Mouse (Mus musculus) forebrain, embryonic 14.5 days (tissue): ENCODE results near the gene Glycam1. TPM values are rescaled to one million over a fixed set of nuclear protein-coding genes. Genes with fewer than 3 reads are reported as not detected.
A peak's percentile ranks its signal among the peaks of the same experiment; 100 is the strongest.

Experiments used
- ATAC-seq: fragments of 200-750 bp; cut with Nextera tagmentation; 2 replicates; pipeline ENCODE4 v1.8.0; 2017; ENCODE audit warnings: mild to moderate bottlenecking, moderate library complexity
- DNase-seq: peaks from one replicate; pipeline ENCODE4 v3.0.0-alpha.2; 2015; ENCODE audit warnings: low spot score
- H3K27ac ChIP-seq: fragments of 300-500 bp; sonication (generic); 2 replicates; pipeline ENCODE4 v1.5.1; 2014; ENCODE audit warnings: low read depth, mild to moderate bottlenecking, control low read depth, low read length, moderate library complexity
- H3K27me3 ChIP-seq: fragments of 300-500 bp; sonication (generic); replicated peaks from 2 replicates; pipeline ENCODE4 v1.6.1; 2014; ENCODE audit warnings: low read length, control low read depth, mixed read lengths; ENCODE audit not compliant: control insufficient read depth, insufficient read depth
- H3K36me3 ChIP-seq: fragments of 300-500 bp; sonication (generic); 2 replicates; pipeline ENCODE4 v1.6.1; 2014; ENCODE audit warnings: low read length, control low read depth; ENCODE audit not compliant: control insufficient read depth, insufficient read depth
- H3K4me1 ChIP-seq: fragments of 300-500 bp; sonication (generic); 2 replicates; pipeline ENCODE4 v1.6.1; 2014; ENCODE audit warnings: antibody characterized with exemption, low read length, control low read depth; ENCODE audit not compliant: control insufficient read depth, insufficient read depth
- H3K4me2 ChIP-seq: fragments of 300-500 bp; sonication (generic); 2 replicates; pipeline ENCODE4 v1.6.1; 2014; ENCODE audit warnings: mild to moderate bottlenecking, control low read depth, low read length
- H3K4me3 ChIP-seq: fragments of 300-500 bp; sonication (generic); 2 replicates; pipeline ENCODE4 v1.5.1; 2014; ENCODE audit warnings: low read depth, low read length, control low read depth
- H3K9ac ChIP-seq: fragments of 300-500 bp; sonication (generic); 2 replicates; pipeline ENCODE4 v1.6.1; 2014; ENCODE audit warnings: mild to moderate bottlenecking, low read length, control low read depth, moderate library complexity
- H3K9me3 ChIP-seq: fragments of 300-500 bp; sonication (generic); replicated peaks from 2 replicates; pipeline ENCODE4 v1.6.1; 2016; ENCODE audit warnings: low read length, control low read depth, mixed read lengths; ENCODE audit not compliant: control insufficient read depth
- WGBS: fragments of 180-500 bp; shearing (Covaris S2); extraction: QIAGEN DNeasy Blood & Tissue Kit; methylation state at CpG from one replicate; pipeline ENCODE4 v1.1.7; 2014; 5-methylcytosine and 5-hydroxymethylcytosine counted together
- polyA plus RNA-seq: library from polyadenylated mRNA; unstranded; fragments of >200 nt; fragmentation: Nextera tagmentation; extraction: Ambion mirVana; gene quantifications from 2 replicates; pipeline ENCODE4 v1.2.1, GENCODE M21; 2014

Gene Glycam1
- polyA plus RNA-seq, 1 experiment from 2014 or later, result not detected

DNA sequence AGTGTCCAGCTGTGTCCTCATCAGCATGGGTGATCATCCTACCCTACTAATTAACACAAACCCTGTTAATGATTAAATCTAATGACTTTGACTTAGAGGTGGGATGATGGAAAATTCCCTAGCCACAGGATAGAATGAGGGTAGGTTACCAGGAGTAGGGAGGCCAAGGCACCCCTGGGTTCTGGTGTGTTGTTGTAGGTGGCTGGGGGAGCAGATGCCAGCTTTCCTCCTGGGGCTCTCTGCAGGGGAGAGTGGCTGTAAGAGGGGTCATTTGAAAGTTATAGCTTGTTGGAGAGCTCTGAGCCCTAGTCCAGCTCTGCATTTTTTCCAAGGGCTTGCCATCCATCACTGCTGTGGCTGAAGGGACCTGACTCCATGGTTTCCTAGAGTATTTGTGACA is 22.4 kb downstream of the Glycam1 start:
- DNase-seq (no peak), ATAC-seq (no peak)
- Histone ChIP-seq H3K4me3 (no peak overlapping the region), H3K9me3 (no peaks in the 10 kb centered on the region), H3K36me3 (no peaks in the 10 kb centered on the region), H3K4me1 (peaks cover 6% of the 10 kb centered on the region), H3K27ac (no peak overlapping the region), H3K27me3 (no peaks in the 10 kb centered on the region; the same call in 1 of the 2 replicates), H3K4me2 (no peak overlapping the region), H3K9ac (no peak overlapping the region)

DNA sequence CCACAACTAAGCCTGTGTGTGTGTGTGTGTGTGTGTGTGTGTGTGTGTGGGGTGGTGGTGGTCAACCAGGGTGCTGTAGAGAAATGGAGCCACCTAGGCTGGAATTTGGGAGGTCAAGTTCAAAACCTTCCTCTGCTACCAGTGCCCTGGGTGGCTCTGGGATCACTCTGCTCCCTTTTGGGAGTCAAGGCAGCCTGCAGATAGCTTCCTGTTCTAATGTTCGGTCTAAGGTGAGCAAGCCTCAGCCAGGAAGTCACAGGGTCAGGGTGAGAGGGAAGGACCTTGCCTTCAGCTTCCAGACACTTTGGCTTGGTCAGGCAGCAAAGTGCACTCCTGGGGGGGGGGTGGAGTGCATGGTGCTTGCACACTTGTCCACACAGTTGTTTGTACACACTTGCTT is 24.2 kb downstream of the Glycam1 start:
- no peak overlapping the region for H3K4me2 ChIP-seq
- DNase-seq (no peak), ATAC-seq (no peak)
- no peaks in the 10 kb centered on the region; the same call in 1 of the 2 replicates for H3K27me3 ChIP-seq
- 85% methylated on average over 1 of the region's 1 CpGs for WGBS
- H3K4me1 ChIP-seq, result peaks cover 12% of the 10 kb centered on the region
- H3K36me3 ChIP-seq, result no peaks in the 10 kb centered on the region
- H3K27ac ChIP-seq, result no peak overlapping the region
- H3K9ac ChIP-seq, result no peak overlapping the region
- H3K4me3 ChIP-seq, result no peak overlapping the region
- no peaks in the 10 kb centered on the region for H3K9me3 ChIP-seq

DNA sequence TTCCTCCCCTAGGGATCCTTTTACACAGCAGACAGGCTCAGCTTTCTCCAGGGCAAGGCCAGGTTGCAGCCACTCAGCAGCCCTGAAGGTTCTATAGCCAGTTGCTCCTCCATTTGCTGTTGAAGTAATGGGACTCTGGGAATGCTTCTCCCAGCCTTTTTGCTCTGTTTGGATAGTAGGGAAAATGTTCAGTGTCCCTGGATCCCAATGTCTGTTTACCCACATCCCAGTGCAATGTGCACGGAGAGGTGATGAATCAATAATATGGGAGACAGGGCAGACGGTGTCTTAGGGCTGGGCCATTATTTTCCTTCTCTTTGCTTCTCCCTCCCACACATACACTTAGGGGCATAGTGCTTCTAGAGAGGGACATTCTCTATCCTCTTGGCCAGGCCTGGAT is 25.6 kb downstream of the Glycam1 start:
- H3K9ac ChIP-seq, result no peak overlapping the region
- no peaks in the 10 kb centered on the region for H3K9me3 ChIP-seq
- 80% methylated on average over 2 of the region's 2 CpGs for WGBS
- no peak for DNase-seq
- H3K27me3 ChIP-seq, result no peaks in the 10 kb centered on the region; the same call in 1 of the 2 replicates
- no peaks in the 10 kb centered on the region for H3K36me3 ChIP-seq
- no peak overlapping the region for H3K4me3 ChIP-seq
- H3K4me1 ChIP-seq, result peaks cover 15% of the 10 kb centered on the region
- ATAC-seq, result no peak
- H3K27ac ChIP-seq, result no peak overlapping the region
- no peak overlapping the region for H3K4me2 ChIP-seq

DNA sequence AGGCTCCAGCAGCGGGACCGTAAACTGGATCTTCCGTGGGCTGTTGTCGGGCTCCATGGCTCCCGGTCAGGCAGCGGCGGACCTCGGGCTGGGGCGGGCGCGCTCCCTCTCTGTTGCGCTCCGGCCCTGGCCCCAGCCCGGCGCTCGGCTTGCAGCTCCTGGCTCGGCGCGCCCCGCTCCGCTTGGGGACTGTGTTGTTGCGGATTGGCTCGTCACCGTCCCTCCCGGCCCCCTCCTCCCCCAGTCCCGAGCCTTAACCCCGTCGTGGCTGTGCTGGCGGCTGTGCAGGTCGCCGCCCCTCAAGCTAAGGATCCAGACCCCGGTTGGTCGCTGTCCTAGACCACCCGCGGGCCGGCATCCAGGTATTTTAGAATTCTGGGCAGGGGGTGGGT is 27.1 kb downstream of the Glycam1 start, which contains the start of gene Ppp1r1a:
Gene Ppp1r1a (minus strand): TSS at position 182 of the 392 bp plus-strand sequence.
- WGBS, result 0% methylated on average over 34 of the region's 36 CpGs
- peak; percentile 86 for DNase-seq
- H3K9me3 ChIP-seq, result no peaks in the 10 kb centered on the region

DNA sequence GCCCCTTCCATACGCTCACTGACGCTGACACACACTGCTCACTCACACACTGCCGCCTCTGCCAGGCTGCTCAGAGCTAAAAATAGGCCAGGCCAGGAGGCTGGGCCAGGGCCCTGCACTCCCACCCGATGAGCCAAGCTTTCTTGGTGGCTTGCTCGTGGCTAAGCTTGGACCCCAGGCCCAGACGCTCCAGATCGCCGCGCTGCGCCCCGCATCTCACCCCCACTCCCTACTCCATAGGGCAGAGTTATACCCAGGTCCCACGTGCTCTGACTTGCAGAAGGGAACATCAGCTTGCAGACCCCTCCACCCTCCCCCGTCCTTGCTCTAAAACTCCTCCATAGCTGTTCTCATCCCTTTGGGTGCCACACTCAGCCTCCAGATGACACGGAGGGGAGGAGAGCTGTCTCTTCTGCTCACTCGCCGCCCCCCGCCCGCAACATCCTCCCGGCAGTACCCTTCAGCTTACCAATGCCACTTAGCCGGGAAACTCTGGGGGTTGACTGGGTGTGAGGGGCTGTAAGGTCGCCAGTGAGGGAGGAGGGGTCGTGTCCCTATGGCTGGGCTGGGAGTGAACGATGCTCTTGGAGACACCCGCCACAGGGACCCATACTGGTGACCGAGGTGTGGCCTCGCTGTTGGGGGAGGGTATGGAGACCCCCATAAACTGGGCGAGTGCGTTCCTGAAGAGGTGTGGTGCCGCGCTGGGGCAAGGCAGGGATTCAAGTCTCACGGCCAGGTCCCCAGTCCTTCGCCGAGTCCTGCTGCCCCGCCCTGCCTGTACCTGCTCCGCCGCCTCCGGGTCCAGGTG is 27.7 kb downstream of the Glycam1 start:
- H3K9ac ChIP-seq, result peak overlapping the region; percentile 78
- peak; percentile 48 for DNase-seq
- H3K27ac ChIP-seq, result peak overlapping the region; percentile 35
- H3K4me3 ChIP-seq, result peak overlapping the region; percentile 63
- H3K36me3 ChIP-seq, result no peaks in the 10 kb centered on the region; the same call in 1 of the 2 replicates
- peak; percentile 67 for ATAC-seq
- no peaks in the 10 kb centered on the region; the same call in 1 of the 2 replicates for H3K27me3 ChIP-seq
- WGBS, result 1% methylated on average over 33 of the region's 37 CpGs
- peaks cover 15% of the 10 kb centered on the region for H3K4me1 ChIP-seq
- H3K4me2 ChIP-seq, result peak overlapping the region; percentile 72
- no peaks in the 10 kb centered on the region for H3K9me3 ChIP-seq

More for the DNA sequence above, 27.1 kb downstream of the Glycam1 start, which contains the start of gene Ppp1r1a:
- no peaks in the 10 kb centered on the region; the same call in 1 of the 2 replicates for H3K36me3 ChIP-seq
- peak within 1 kb of the TSS; percentile 35 for H3K27ac ChIP-seq
- no peaks in the 10 kb centered on the region; the same call in 1 of the 2 replicates for H3K27me3 ChIP-seq
- H3K9ac ChIP-seq, result peak within 1 kb of the TSS; percentile 78
- H3K4me2 ChIP-seq, result peak within 1 kb of the TSS; percentile 72
- peak; percentile 91 for ATAC-seq
- H3K4me3 ChIP-seq, result peak within 1 kb of the TSS; percentile 63
- peaks cover 15% of the 10 kb centered on the region for H3K4me1 ChIP-seq

DNA sequence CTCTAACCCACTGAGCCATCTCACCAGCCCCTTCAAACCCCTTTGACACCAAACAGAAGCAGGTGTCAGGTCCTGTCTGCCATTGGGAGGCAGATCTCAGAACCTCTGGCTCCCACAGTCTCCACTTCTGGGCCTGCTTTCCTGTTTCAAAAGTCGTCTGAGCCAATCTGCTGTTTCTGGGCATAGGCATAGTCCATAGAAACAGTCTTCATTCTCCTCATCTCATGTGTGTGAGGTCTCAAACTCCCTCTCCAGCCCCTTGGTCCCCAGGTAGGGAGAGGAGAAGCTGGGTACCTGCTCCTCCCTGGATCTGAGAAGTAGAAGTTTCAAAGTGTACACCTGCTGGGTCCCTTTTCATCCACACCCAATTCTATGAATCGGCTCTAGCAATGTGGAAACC is 28.4 kb downstream of the Glycam1 start:
- WGBS, result 13% methylated on average over 2 of the region's 2 CpGs
- H3K27me3 ChIP-seq, result no peaks in the 10 kb centered on the region; the same call in 1 of the 2 replicates
- H3K9me3 ChIP-seq, result no peaks in the 10 kb centered on the region
- H3K4me3 ChIP-seq, result peak overlapping the region; percentile 63
- peaks cover 3% of the 10 kb centered on the region; the same call in 1 of the 2 replicates for H3K36me3 ChIP-seq
- peak overlapping the region; percentile 78; the same call in 1 of the 2 replicates for H3K9ac ChIP-seq
- ATAC-seq (no peak), DNase-seq (no peak)
- H3K4me1 ChIP-seq, result peaks cover 15% of the 10 kb centered on the region
- H3K27ac ChIP-seq, result peak overlapping the region; percentile 3; the same call in 1 of the 2 replicates
- H3K4me2 ChIP-seq, result peak overlapping the region; percentile 72

DNA sequence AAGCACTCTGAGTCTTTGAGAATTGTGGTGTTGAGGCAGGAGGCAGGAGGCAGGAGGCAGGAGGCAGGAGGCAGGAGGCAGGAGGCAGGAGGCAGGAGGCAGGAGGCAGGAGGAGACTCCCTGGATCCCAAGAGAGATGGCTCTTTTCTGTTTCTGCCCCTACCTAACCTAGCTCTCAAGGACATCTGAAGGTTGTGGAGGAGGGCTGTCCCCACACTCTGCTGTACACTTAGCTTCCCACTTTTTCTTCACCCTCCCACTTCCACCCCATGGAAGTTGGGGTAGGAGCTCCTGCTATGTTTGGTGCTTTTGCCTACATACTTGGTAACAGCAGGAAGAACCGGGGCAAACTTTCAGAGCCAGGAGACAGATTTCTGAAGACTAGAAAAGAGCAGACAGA is 29.1 kb downstream of the Glycam1 start:
- ATAC-seq (no peak), DNase-seq (no peak)
- H3K4me3 ChIP-seq, result no peak overlapping the region
- H3K36me3 ChIP-seq, result peaks cover 3% of the 10 kb centered on the region; the same call in 1 of the 2 replicates
- H3K4me2 ChIP-seq, result no peak overlapping the region
- H3K9me3 ChIP-seq, result no peaks in the 10 kb centered on the region
- H3K27me3 ChIP-seq, result no peaks in the 10 kb centered on the region; the same call in 1 of the 2 replicates
- peaks cover 15% of the 10 kb centered on the region for H3K4me1 ChIP-seq
- no peak overlapping the region for H3K9ac ChIP-seq
- 71% methylated on average over 1 of the region's 1 CpGs for WGBS
- H3K27ac ChIP-seq, result no peak overlapping the region

DNA sequence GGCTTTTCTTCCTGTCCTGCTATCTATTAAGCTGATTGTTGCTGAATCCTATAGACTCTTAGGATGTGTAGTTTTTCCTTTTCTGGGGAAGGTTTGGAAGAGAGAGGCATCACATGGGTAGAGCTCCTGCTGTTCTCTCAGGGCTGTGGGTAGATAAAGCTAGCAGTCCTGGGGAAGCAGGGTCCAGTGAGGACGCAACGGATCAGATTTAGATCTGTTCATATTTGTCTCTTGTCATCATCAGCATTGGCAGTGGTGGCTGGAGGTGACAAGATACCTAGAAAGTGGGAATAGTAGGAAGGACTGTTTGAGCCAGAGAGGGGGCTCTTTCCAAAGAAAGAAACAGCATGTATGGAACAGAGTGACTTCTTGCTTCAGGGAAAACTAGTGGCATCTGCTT is 29.9 kb downstream of the Glycam1 start:
- Histone ChIP-seq H3K27ac (no peak overlapping the region), H3K4me1 (peaks cover 17% of the 10 kb centered on the region), H3K9ac (no peak overlapping the region), H3K27me3 (no peaks in the 10 kb centered on the region; the same call in 1 of the 2 replicates), H3K4me3 (no peak overlapping the region), H3K9me3 (no peaks in the 10 kb centered on the region), H3K4me2 (no peak overlapping the region), H3K36me3 (peaks cover 3% of the 10 kb centered on the region; the same call in 1 of the 2 replicates)
- ATAC-seq (no peak), DNase-seq (no peak)
- WGBS, result 64% methylated on average over 2 of the region's 2 CpGs
